Mouse (Mus musculus): ENCODE data around the gene Hist1h2ad. TPM values are rescaled to one million over a fixed set of nuclear protein-coding genes. Genes with fewer than 3 reads are reported as not detected.

Gene Hist1h2ad
- polyA plus RNA-seq, 1 experiment from 2014 or later: 2.9 TPM

DNA sequence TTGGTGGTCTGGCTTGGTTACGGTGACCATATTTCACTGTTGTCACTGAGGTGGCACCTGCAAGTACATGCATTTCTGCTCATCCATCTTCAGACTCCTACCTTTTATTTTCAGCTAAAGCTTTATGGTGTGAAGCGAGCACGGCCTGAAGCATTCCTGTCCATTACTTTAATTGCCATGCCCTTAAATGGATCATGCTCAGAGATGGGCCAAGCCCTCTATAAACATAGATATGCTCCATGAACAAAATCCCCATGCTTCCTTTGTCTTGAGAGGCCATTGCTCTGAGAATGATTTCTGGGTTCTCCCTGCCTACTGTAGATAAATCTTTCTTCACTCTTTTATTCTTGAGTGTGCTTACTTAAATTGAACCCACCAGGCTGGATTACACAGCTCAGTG lies 30.3 kb downstream of the Hist1h2ad start:
- no peak overlapping the region for H3K27ac ChIP-seq (ENCODE audit: low read depth, low read length)
- 31% methylated on average over 3 of the region's 3 CpGs for WGBS
- no peak overlapping the region for H3K4me2 ChIP-seq (replicated peaks; ENCODE audit: low read depth, low read length)
- H3K4me3 ChIP-seq (ENCODE audit: low read length): no peak overlapping the region
- no peaks in the 10 kb centered on the region for H3K27me3 ChIP-seq (ENCODE audit: control insufficient read depth, insufficient read depth, low read length)
- ATAC-seq (ENCODE audit: low FRiP score, low TSS enrichment): peak; percentile 83; the same call in 1 of the 2 replicates
- H3K36me3 ChIP-seq (ENCODE audit: control insufficient read depth, insufficient read depth, low read length): no peaks in the 10 kb centered on the region
- no peaks in the 10 kb centered on the region for H3K4me1 ChIP-seq (ENCODE audit: control insufficient read depth, insufficient read depth, low read length)
- H3K9ac ChIP-seq (ENCODE audit: low read depth, low read length): no peak overlapping the region
- H3K9me3 ChIP-seq (ENCODE audit: control insufficient read depth, low read length): no peaks in the 10 kb centered on the region

DNA sequence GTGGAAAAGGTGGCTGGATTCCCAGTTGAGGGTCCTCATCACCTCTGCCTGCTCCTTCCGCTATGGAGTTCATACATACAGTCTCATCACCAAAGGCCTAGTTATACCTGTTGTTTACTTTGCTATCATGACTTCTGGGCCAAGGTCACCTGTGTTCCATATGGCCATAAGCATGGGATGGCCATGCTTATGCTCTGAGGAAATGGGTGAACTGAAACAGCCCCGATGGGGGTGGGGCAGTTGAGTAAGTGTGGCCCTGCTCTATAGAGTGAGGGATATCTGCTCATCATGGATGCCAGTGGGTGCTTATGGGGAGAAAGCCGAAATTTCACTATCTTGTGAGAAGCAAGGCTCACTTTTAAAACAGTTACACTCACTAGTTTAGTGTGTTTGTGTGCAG lies 30.9 kb downstream of the Hist1h2ad start:
- Histone ChIP-seq H3K27ac (ENCODE audit: low read depth, low read length) (no peak overlapping the region), H3K27me3 (ENCODE audit: control insufficient read depth, insufficient read depth, low read length) (no peaks in the 10 kb centered on the region), H3K4me3 (ENCODE audit: low read length) (no peak overlapping the region), H3K9ac (ENCODE audit: low read depth, low read length) (no peak overlapping the region), H3K4me1 (ENCODE audit: control insufficient read depth, insufficient read depth, low read length) (no peaks in the 10 kb centered on the region), H3K4me2 (replicated peaks; ENCODE audit: low read depth, low read length) (no peak overlapping the region), H3K9me3 (ENCODE audit: control insufficient read depth, low read length) (no peaks in the 10 kb centered on the region), H3K36me3 (ENCODE audit: control insufficient read depth, insufficient read depth, low read length) (no peaks in the 10 kb centered on the region)
- 90% methylated on average over 3 of the region's 3 CpGs for WGBS
- ATAC-seq (ENCODE audit: low FRiP score, low TSS enrichment): 0 out of 2 replicates have a peak, but pooled peaks have one; percentile 64

DNA sequence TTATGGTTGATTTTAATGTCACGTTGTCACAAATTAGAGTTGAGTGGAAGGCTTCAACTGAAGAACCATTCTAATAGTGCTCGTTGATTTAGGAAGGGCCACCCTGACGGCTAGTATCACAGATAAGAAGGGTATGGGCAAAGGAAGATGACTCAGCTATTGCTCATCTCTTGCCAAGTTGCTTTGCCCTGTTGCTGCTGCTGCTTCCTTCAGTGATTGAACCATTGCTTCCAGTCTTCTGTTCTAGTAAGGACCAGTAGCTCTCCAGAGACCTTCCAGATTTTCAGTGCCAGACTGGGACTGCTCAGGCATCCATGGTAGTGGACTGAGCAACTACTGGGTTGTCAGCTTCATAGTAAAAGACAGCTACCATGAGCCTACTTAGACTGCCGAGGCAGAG lies 35.0 kb downstream of the Hist1h2ad start:
- Histone ChIP-seq H3K36me3 (ENCODE audit: control insufficient read depth, insufficient read depth, low read length) (no peaks in the 10 kb centered on the region), H3K4me2 (replicated peaks; ENCODE audit: low read depth, low read length) (no peak overlapping the region), H3K9ac (ENCODE audit: low read depth, low read length) (no peak overlapping the region), H3K4me1 (ENCODE audit: control insufficient read depth, insufficient read depth, low read length) (no peaks in the 10 kb centered on the region), H3K9me3 (ENCODE audit: control insufficient read depth, low read length) (no peaks in the 10 kb centered on the region), H3K27me3 (ENCODE audit: control insufficient read depth, insufficient read depth, low read length) (no peaks in the 10 kb centered on the region), H3K4me3 (ENCODE audit: low read length) (no peak overlapping the region), H3K27ac (ENCODE audit: low read depth, low read length) (no peak overlapping the region)
- 75% methylated on average over 4 of the region's 4 CpGs for WGBS
- no peak for ATAC-seq (ENCODE audit: low FRiP score, low TSS enrichment)

DNA sequence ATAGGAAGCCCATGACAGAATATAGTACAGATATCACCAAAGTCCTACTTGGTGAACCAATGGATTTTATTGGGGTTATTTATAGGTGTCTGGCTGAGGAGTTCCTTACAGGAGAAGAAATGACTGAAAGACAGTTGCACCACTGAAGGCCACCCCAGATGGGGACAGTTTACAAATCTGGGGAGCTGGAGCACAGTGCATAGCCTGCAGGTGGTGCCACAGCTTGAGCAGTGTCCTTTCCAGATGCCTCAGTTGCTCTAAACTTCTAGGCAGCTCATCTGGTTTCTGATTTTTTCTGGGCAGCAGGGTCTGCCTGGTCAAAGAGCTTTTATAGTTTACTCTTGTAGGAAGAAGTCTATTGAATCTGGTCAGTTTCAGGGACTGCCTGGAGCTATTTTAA lies 35.7 kb downstream of the Hist1h2ad start:
- no peaks in the 10 kb centered on the region for H3K9me3 ChIP-seq (ENCODE audit: control insufficient read depth, low read length)
- H3K27me3 ChIP-seq (ENCODE audit: control insufficient read depth, insufficient read depth, low read length): no peaks in the 10 kb centered on the region
- H3K4me1 ChIP-seq (ENCODE audit: control insufficient read depth, insufficient read depth, low read length): no peaks in the 10 kb centered on the region
- no peaks in the 10 kb centered on the region for H3K36me3 ChIP-seq (ENCODE audit: control insufficient read depth, insufficient read depth, low read length)
- ATAC-seq (ENCODE audit: low FRiP score, low TSS enrichment): no peak
- no peak overlapping the region for H3K4me3 ChIP-seq (ENCODE audit: low read length)
- no peak overlapping the region for H3K4me2 ChIP-seq (replicated peaks; ENCODE audit: low read depth, low read length)
- no peak overlapping the region for H3K9ac ChIP-seq (ENCODE audit: low read depth, low read length)
- H3K27ac ChIP-seq (ENCODE audit: low read depth, low read length): no peak overlapping the region

DNA sequence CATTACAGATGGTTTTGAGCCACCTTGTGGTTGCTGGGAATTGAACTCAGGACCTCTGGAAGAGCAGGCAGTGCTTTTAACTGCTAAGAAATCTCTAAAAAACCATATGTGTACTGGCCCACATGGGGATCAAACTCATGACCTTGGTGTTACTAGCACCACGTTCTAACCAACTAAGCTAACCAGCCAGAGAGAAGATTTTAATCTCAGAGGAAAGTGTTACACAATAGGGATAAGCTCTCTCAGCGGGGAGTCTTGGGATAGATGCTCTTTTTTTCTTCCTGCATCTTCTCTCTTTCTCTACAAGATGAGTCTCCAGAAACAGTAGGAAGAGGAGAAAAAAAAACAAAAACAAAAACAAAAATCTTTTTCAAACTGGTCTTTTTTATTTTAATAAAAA lies 36.2 kb downstream of the Hist1h2ad start:
- Histone ChIP-seq H3K27ac (ENCODE audit: low read depth, low read length) (no peak overlapping the region), H3K27me3 (ENCODE audit: control insufficient read depth, insufficient read depth, low read length) (no peaks in the 10 kb centered on the region), H3K4me1 (ENCODE audit: control insufficient read depth, insufficient read depth, low read length) (no peaks in the 10 kb centered on the region), H3K4me3 (ENCODE audit: low read length) (no peak overlapping the region), H3K4me2 (replicated peaks; ENCODE audit: low read depth, low read length) (no peak overlapping the region), H3K9me3 (ENCODE audit: control insufficient read depth, low read length) (no peaks in the 10 kb centered on the region), H3K36me3 (ENCODE audit: control insufficient read depth, insufficient read depth, low read length) (no peaks in the 10 kb centered on the region), H3K9ac (ENCODE audit: low read depth, low read length) (no peak overlapping the region)
- ATAC-seq (ENCODE audit: low FRiP score, low TSS enrichment): no peak
- 76% methylated on average over 2 of the region's 2 CpGs for WGBS

DNA sequence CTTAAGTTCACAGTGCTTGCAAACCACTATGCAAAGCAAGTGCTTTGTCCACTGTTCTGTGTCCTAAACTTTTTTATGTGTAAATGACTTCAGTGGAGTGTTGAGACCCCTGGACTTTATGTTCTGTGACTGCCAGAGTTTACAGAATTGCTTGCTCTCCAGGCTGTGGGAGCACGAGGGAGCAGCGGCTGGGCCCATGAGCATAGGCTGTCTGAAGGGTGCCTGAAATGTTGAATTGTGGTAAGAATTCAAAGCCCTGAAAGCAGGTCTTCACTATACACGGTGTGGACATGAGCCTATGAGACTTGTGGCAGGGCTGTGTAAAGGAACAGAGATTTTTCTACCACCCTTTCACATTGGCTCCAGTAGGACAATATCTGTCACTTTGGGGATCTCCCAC lies 37.5 kb downstream of the Hist1h2ad start:
- H3K4me2 ChIP-seq (replicated peaks; ENCODE audit: low read depth, low read length): no peak overlapping the region
- H3K27ac ChIP-seq (ENCODE audit: low read depth, low read length): 0 out of 2 replicates have a peak overlapping the region, but pooled peaks have one; percentile 19
- no peaks in the 10 kb centered on the region for H3K4me1 ChIP-seq (ENCODE audit: control insufficient read depth, insufficient read depth, low read length)
- H3K27me3 ChIP-seq (ENCODE audit: control insufficient read depth, insufficient read depth, low read length): no peaks in the 10 kb centered on the region
- H3K36me3 ChIP-seq (ENCODE audit: control insufficient read depth, insufficient read depth, low read length): no peaks in the 10 kb centered on the region
- H3K9ac ChIP-seq (ENCODE audit: low read depth, low read length): no peak overlapping the region
- H3K4me3 ChIP-seq (ENCODE audit: low read length): no peak overlapping the region
- WGBS: 55% methylated on average over 3 of the region's 3 CpGs
- ATAC-seq (ENCODE audit: low FRiP score, low TSS enrichment): peak; percentile 49; the same call in 1 of the 2 replicates
- H3K9me3 ChIP-seq (ENCODE audit: control insufficient read depth, low read length): no peaks in the 10 kb centered on the region

DNA sequence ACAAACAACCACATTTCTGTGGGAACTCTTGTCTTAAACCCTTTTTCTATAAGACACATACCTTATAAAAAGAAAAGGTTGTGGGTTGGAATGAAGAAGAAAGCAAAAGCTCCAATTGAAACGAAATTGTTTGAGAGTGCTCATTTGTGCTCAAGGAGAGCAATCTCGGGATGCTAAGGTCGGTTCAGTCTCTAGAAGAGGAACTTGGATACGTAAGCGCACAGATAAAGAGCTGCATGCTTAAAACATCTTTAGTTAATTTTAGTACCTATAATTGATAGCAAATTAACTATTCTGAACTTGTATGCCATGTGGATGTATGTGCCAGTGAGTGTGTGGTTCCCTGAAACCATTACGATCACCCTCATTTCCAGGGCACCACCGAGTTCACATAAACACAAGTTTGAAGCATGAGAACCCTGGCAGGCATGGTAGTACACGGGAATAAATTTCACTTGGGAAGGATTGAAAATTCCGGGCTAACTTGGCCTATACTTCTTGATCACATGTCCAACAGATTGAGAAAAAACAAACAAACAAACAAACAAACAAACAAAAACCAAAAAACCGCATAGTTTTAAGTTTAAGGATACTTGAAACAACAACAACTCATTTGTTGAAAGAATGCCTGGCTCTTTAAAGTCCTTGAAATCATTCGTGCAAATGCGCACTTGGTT lies 46.0 kb downstream of the Hist1h2ad start:
- ATAC-seq (ENCODE audit: low FRiP score, low TSS enrichment): no peak
- peaks cover 3% of the 10 kb centered on the region; the same call in 1 of the 2 replicates for H3K4me1 ChIP-seq (ENCODE audit: control insufficient read depth, insufficient read depth, low read length)
- WGBS: 52% methylated on average over 12 of the region's 12 CpGs
- H3K9ac ChIP-seq (ENCODE audit: low read depth, low read length): peak overlapping the region; percentile 95
- peak overlapping the region; percentile 77 for H3K4me2 ChIP-seq (replicated peaks; ENCODE audit: low read depth, low read length)
- no peaks in the 10 kb centered on the region for H3K27me3 ChIP-seq (ENCODE audit: control insufficient read depth, insufficient read depth, low read length)
- H3K36me3 ChIP-seq (ENCODE audit: control insufficient read depth, insufficient read depth, low read length): no peaks in the 10 kb centered on the region
- H3K4me3 ChIP-seq (ENCODE audit: low read length): peak overlapping the region; percentile 75
- H3K9me3 ChIP-seq (ENCODE audit: control insufficient read depth, low read length): no peaks in the 10 kb centered on the region
- H3K27ac ChIP-seq (ENCODE audit: low read depth, low read length): peak overlapping the region; percentile 99

DNA sequence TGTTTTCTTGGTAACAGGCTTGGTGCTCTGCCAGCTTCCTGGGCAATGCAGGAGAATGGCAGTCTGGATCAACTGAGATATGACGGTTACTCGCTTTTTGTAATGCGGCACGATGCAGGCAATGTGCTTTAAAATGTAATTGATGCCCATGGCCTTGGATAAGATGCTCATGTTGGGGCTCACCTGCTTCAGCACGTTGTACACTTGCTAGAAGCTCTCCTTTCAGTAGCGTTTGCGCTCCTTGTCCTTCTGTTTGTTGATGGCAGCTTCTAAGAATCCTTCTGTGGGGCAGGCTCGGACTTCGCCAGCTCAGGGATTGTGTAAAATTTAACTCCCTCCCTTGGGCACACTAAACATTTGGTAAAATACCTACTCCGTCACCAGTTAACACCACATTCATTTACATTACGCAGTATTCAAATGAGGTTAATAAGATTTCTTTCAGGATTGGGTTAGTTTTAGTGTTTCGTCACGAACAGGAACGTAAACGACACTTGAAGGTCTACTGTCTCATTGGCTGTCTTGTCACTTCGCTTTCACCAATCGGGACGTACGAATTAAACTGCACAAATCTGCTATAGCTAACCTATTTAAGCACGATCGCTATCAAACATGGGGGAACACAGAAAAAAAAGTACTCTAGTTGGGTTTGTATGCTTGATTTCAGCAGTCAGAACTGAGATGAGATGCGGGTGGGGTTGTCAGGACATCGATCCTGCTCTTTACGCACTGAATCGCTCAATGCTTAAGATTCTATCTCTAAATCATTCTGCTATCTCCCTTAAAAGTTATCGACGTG lies 46.8 kb downstream of the Hist1h2ad start, which contains the start of gene Hist1h2be:
Gene Hist1h2be (minus strand): TSS at position 392 of the 799 bp plus-strand sequence.
- Histone ChIP-seq H3K36me3 (ENCODE audit: control insufficient read depth, insufficient read depth, low read length) (no peaks in the 10 kb centered on the region), H3K27ac (ENCODE audit: low read depth, low read length) (peak within 1 kb of the TSS; percentile 99), H3K9ac (ENCODE audit: low read depth, low read length) (peak within 1 kb of the TSS; percentile 95), H3K9me3 (ENCODE audit: control insufficient read depth, low read length) (no peaks in the 10 kb centered on the region), H3K4me2 (replicated peaks; ENCODE audit: low read depth, low read length) (peak within 1 kb of the TSS; percentile 77), H3K27me3 (ENCODE audit: control insufficient read depth, insufficient read depth, low read length) (no peaks in the 10 kb centered on the region), H3K4me3 (ENCODE audit: low read length) (peak within 1 kb of the TSS; percentile 75), H3K4me1 (ENCODE audit: control insufficient read depth, insufficient read depth, low read length) (peaks cover 3% of the 10 kb centered on the region; the same call in 1 of the 2 replicates)
- under 1% methylated on average over 27 of the region's 27 CpGs for WGBS
- ATAC-seq (ENCODE audit: low FRiP score, low TSS enrichment): peak; percentile 85
